Mouse (Mus musculus) hindbrain, embryonic 15.5 days (tissue): ENCODE data around the gene Blm. TPM values are rescaled to one million over a fixed set of nuclear protein-coding genes. Genes with fewer than 3 reads are reported as not detected.

Experiments used
- ATAC-seq: fragments of 200-750 bp; cut with Nextera tagmentation; 2 replicates; pipeline ENCODE4 v1.8.0; 2017; ENCODE audit warnings: low read depth, moderate number of reproducible peaks, moderate TSS enrichment; ENCODE audit not compliant: low FRiP score
- H3K27ac ChIP-seq: fragments of 300-500 bp; sonication (generic); replicated peaks from 2 replicates; pipeline ENCODE4 v1.5.1; 2015; ENCODE audit warnings: mild to moderate bottlenecking, inconsistent platforms
- H3K27me3 ChIP-seq: fragments of 300-500 bp; sonication (generic); 2 replicates; pipeline ENCODE4 v1.6.1; 2015; ENCODE audit warnings: control low read depth, inconsistent platforms
- H3K36me3 ChIP-seq: fragments of 300-500 bp; sonication (generic); 2 replicates; pipeline ENCODE4 v1.6.1; 2015; ENCODE audit warnings: control low read depth, inconsistent platforms
- H3K4me1 ChIP-seq: fragments of 300-500 bp; sonication (generic); replicated peaks from 2 replicates; pipeline ENCODE4 v1.6.1; 2015; ENCODE audit warnings: control low read depth, inconsistent platforms
- H3K4me2 ChIP-seq: fragments of 300-500 bp; sonication (generic); 2 replicates; pipeline ENCODE4 v1.6.1; 2015; ENCODE audit warnings: moderate library complexity, mild to moderate bottlenecking, inconsistent platforms
- H3K4me3 ChIP-seq: fragments of 300-500 bp; sonication (generic); 2 replicates; pipeline ENCODE4 v1.5.1; 2015; ENCODE audit warnings: mild to moderate bottlenecking, inconsistent platforms
- H3K9ac ChIP-seq: fragments of 300-500 bp; sonication (generic); 2 replicates; pipeline ENCODE4 v1.6.1; 2015; ENCODE audit warnings: inconsistent platforms
- H3K9me3 ChIP-seq: fragments of 300-500 bp; sonication (generic); 2 replicates; pipeline ENCODE4 v1.6.1; 2016; ENCODE audit warnings: control low read depth, inconsistent platforms
- WGBS: fragments of 180-500 bp; shearing (Covaris S2); methylation state at CpG from one replicate; pipeline ENCODE4 v1.1.7; 2015; 5-methylcytosine and 5-hydroxymethylcytosine counted together
- polyA plus RNA-seq: library from polyadenylated mRNA; unstranded; fragments of >200 nt; fragmentation: Nextera tagmentation; extraction: Ambion mirVana; gene quantifications from 2 replicates; pipeline ENCODE4 v1.2.1, GENCODE M21; 2015

Gene Blm
- polyA plus RNA-seq, 1 experiment from 2014 or later, result 9.0 TPM

GRCm38 (mm10) chr7:80456327-80456726 is 78.6 kb downstream of the Blm start:
- Histone ChIP-seq H3K4me1 (no peaks in the 10 kb centered on the region), H3K9me3 (no peaks in the 10 kb centered on the region), H3K4me2 (no peak overlapping the region), H3K36me3 (no peaks in the 10 kb centered on the region), H3K9ac (no peak overlapping the region), H3K27me3 (no peaks in the 10 kb centered on the region), H3K27ac (no peak overlapping the region), H3K4me3 (no peak overlapping the region)
- WGBS, result 79% methylated on average over 6 of the region's 6 CpGs
- no peak for ATAC-seq

- no peak overlapping the region for H3K4me3 ChIP-seq
- H3K36me3 ChIP-seq, result no peaks in the 10 kb centered on the region
- H3K27ac ChIP-seq, result no peak overlapping the region
- no peak overlapping the region for H3K9ac ChIP-seq
- no peaks in the 10 kb centered on the region for H3K4me1 ChIP-seq
- no peak for ATAC-seq
- no peak overlapping the region for H3K4me2 ChIP-seq
- H3K9me3 ChIP-seq, result no peaks in the 10 kb centered on the region
- no peaks in the 10 kb centered on the region for H3K27me3 ChIP-seq
- WGBS, result 86% methylated on average over 4 of the region's 4 CpGs
These were observed 79.3 kb downstream of the Blm start for GRCm38 (mm10) chr7:80455505-80456160.

GRCm38 (mm10) chr7:80454786-80455185 is 80.1 kb downstream of the Blm start:
- Histone ChIP-seq H3K27me3 (no peaks in the 10 kb centered on the region), H3K9ac (no peak overlapping the region), H3K4me2 (no peak overlapping the region), H3K27ac (no peak overlapping the region), H3K4me3 (no peak overlapping the region), H3K9me3 (no peaks in the 10 kb centered on the region), H3K4me1 (no peaks in the 10 kb centered on the region), H3K36me3 (no peaks in the 10 kb centered on the region)
- ATAC-seq, result no peak
- 96% methylated on average over 2 of the region's 2 CpGs for WGBS

- no peak overlapping the region for H3K27ac ChIP-seq
- no peak overlapping the region for H3K4me2 ChIP-seq
- H3K4me1 ChIP-seq, result no peaks in the 10 kb centered on the region
- H3K4me3 ChIP-seq, result no peak overlapping the region
- no peaks in the 10 kb centered on the region for H3K27me3 ChIP-seq
- ATAC-seq, result no peak
- 90% methylated on average over 5 of the region's 5 CpGs for WGBS
- no peaks in the 10 kb centered on the region for H3K9me3 ChIP-seq
- H3K36me3 ChIP-seq, result no peaks in the 10 kb centered on the region
- H3K9ac ChIP-seq, result no peak overlapping the region
These were observed 80.9 kb downstream of the Blm start for GRCm38 (mm10) chr7:80453997-80454396.

- Histone ChIP-seq H3K9ac (no peak overlapping the region), H3K4me2 (no peak overlapping the region), H3K9me3 (no peaks in the 10 kb centered on the region), H3K4me3 (no peak overlapping the region), H3K4me1 (no peaks in the 10 kb centered on the region), H3K27ac (no peak overlapping the region), H3K27me3 (no peaks in the 10 kb centered on the region), H3K36me3 (no peaks in the 10 kb centered on the region)
- 85% methylated on average over 3 of the region's 3 CpGs for WGBS
- ATAC-seq, result no peak
These were observed 81.8 kb downstream of the Blm start for GRCm38 (mm10) chr7:80453121-80453520.

GRCm38 (mm10) chr7:80452241-80452640 is 82.7 kb downstream of the Blm start:
- no peak overlapping the region for H3K27ac ChIP-seq
- no peak overlapping the region for H3K9ac ChIP-seq
- WGBS, result 88% methylated on average over 5 of the region's 5 CpGs
- H3K9me3 ChIP-seq, result no peaks in the 10 kb centered on the region
- no peak overlapping the region for H3K4me3 ChIP-seq
- no peaks in the 10 kb centered on the region for H3K36me3 ChIP-seq
- no peak overlapping the region for H3K4me2 ChIP-seq
- ATAC-seq, result no peak
- H3K4me1 ChIP-seq, result no peaks in the 10 kb centered on the region
- no peaks in the 10 kb centered on the region for H3K27me3 ChIP-seq

- H3K9me3 ChIP-seq, result no peaks in the 10 kb centered on the region
- H3K27ac ChIP-seq, result no peak overlapping the region
- no peak overlapping the region for H3K9ac ChIP-seq
- no peak overlapping the region for H3K4me3 ChIP-seq
- WGBS, result 79% methylated on average over 3 of the region's 3 CpGs
- no peak overlapping the region for H3K4me2 ChIP-seq
- no peak for ATAC-seq
- H3K36me3 ChIP-seq, result no peaks in the 10 kb centered on the region
- H3K27me3 ChIP-seq, result no peaks in the 10 kb centered on the region
- H3K4me1 ChIP-seq, result no peaks in the 10 kb centered on the region
These were observed 83.2 kb downstream of the Blm start for GRCm38 (mm10) chr7:80451550-80452232.

- 71% methylated on average over 4 of the region's 4 CpGs for WGBS
- Histone ChIP-seq H3K9me3 (no peaks in the 10 kb centered on the region), H3K4me2 (no peak overlapping the region), H3K9ac (no peak overlapping the region), H3K36me3 (no peaks in the 10 kb centered on the region), H3K27ac (no peak overlapping the region), H3K4me1 (no peaks in the 10 kb centered on the region), H3K27me3 (no peaks in the 10 kb centered on the region), H3K4me3 (no peak overlapping the region)
- ATAC-seq, result no peak
These were observed 84.6 kb downstream of the Blm start for GRCm38 (mm10) chr7:80450354-80450753.

GRCm38 (mm10) chr7:80449620-80450091 is 85.3 kb downstream of the Blm start:
- H3K4me3 ChIP-seq, result no peak overlapping the region
- H3K36me3 ChIP-seq, result no peaks in the 10 kb centered on the region
- no peak overlapping the region for H3K9ac ChIP-seq
- H3K27ac ChIP-seq, result no peak overlapping the region
- no peaks in the 10 kb centered on the region for H3K27me3 ChIP-seq
- H3K9me3 ChIP-seq, result no peaks in the 10 kb centered on the region
- H3K4me1 ChIP-seq, result no peaks in the 10 kb centered on the region
- H3K4me2 ChIP-seq, result no peak overlapping the region
- WGBS, result 87% methylated on average over 6 of the region's 6 CpGs
- ATAC-seq, result no peak

GRCm38 (mm10) chr7:80447336-80447735 is 87.6 kb downstream of the Blm start:
- WGBS, result 95% methylated on average over 8 of the region's 8 CpGs
- H3K4me2 ChIP-seq, result no peak overlapping the region
- no peaks in the 10 kb centered on the region for H3K9me3 ChIP-seq
- H3K27me3 ChIP-seq, result no peaks in the 10 kb centered on the region
- H3K27ac ChIP-seq, result no peak overlapping the region
- no peak overlapping the region for H3K9ac ChIP-seq
- no peak overlapping the region for H3K4me3 ChIP-seq
- ATAC-seq, result no peak
- no peaks in the 10 kb centered on the region for H3K4me1 ChIP-seq
- no peaks in the 10 kb centered on the region for H3K36me3 ChIP-seq

- Histone ChIP-seq H3K4me1 (0 out of 2 replicates have a peak, but pooled peaks cover 6% of the 10 kb centered on the region), H3K9ac (no peak overlapping the region), H3K27me3 (no peaks in the 10 kb centered on the region), H3K36me3 (no peaks in the 10 kb centered on the region), H3K9me3 (no peaks in the 10 kb centered on the region), H3K4me2 (no peak overlapping the region), H3K4me3 (no peak overlapping the region), H3K27ac (no peak overlapping the region)
- 86% methylated on average over 7 of the region's 7 CpGs for WGBS
- no peak for ATAC-seq
These were observed 88.6 kb downstream of the Blm start for GRCm38 (mm10) chr7:80446221-80446878.

- ATAC-seq, result no peak
- Histone ChIP-seq H3K36me3 (no peaks in the 10 kb centered on the region), H3K9ac (no peak overlapping the region), H3K4me1 (0 out of 2 replicates have a peak, but pooled peaks cover 6% of the 10 kb centered on the region), H3K9me3 (no peaks in the 10 kb centered on the region), H3K27me3 (no peaks in the 10 kb centered on the region), H3K4me2 (no peak overlapping the region), H3K27ac (no peak overlapping the region), H3K4me3 (no peak overlapping the region)
- 55% methylated on average over 6 of the region's 6 CpGs for WGBS
These were observed 89.4 kb downstream of the Blm start for GRCm38 (mm10) chr7:80445492-80445891.
